Comparison of ENCODE assay signal across 12 mouse cellular contexts in genomic region chr12:30909881-30910280, GRCm38 (mm10). TPM values are rescaled to one million over a fixed set of nuclear protein-coding genes. Genes with fewer than 3 reads are reported as not detected.
DNase-seq lines count a peak whose midpoint lies in the region; ATAC-seq and TF ChIP-seq lines count a peak whose summit lies in the region.
"Had no signal": no experiment of that assay in that cellular context is flagged by ENCODE, and none has a peak within 500 bp of the region (broad histone marks: within the 10 kb centered on the region; RNA-seq: fewer than 3 reads in every experiment).

No protein-coding gene starts in this region.

- 89% methylated on average over 2 of the region's 2 CpGs for WGBS in kidney, embryonic 14.5 days
- WGBS in liver, postnatal 0 days (ENCODE audit: insufficient replicate concordance), result 53% methylated on average over 2 of the region's 2 CpGs

- H3K4me2 ChIP-seq in kidney, embryonic 14.5 days (replicated peaks; ENCODE audit: low read depth, low read length), result no peak overlapping the region
- peak overlapping the region; percentile 97 for H3K4me2 ChIP-seq in liver, postnatal 0 days (ENCODE audit: low read depth, low read length)

- no peaks in the 10 kb centered on the region for H3K9me3 ChIP-seq in kidney, embryonic 14.5 days (ENCODE audit: control insufficient read depth, low read length)
- H3K9me3 ChIP-seq in liver, postnatal 0 days (ENCODE audit: low read length), result no peaks in the 10 kb centered on the region

- peak overlapping the region; percentile 73; the same call in 1 of the 2 replicates for H3K4me3 ChIP-seq in kidney, embryonic 14.5 days (ENCODE audit: low read length)
- H3K4me3 ChIP-seq in liver, postnatal 0 days (ENCODE audit: low read depth, low read length), result peak overlapping the region; percentile 81

- TF ChIP-seq CTCF in liver, postnatal 0 days (IDR thresholded peaks at IDR 0.05; ENCODE audit: low read depth), result no peak

- no peaks in the 10 kb centered on the region for H3K27me3 ChIP-seq in kidney, embryonic 14.5 days (ENCODE audit: control insufficient read depth, insufficient read depth, low read length)
- 0 out of 2 replicates have a peak, but pooled peaks cover 3% of the 10 kb centered on the region for H3K27me3 ChIP-seq in liver, postnatal 0 days (ENCODE audit: insufficient read depth, low read length)

- DNase-seq in kidney, adult 18-20 months, result no peak
- peak; percentile 72 for DNase-seq in c-Kit-positive CD71-positive TER-119-negative erythroid progenitor cells, embryonic 14.5 days (ENCODE audit: low read depth)
- peak; percentile 36 for DNase-seq in liver, postnatal 0 days
- no peak for DNase-seq in adrenal gland, postnatal 10 days
- no peak for DNase-seq in right cerebral cortex, postnatal 4 days
- DNase-seq: layer of hippocampus, postnatal 36 days; lung, adult 2 months; right cerebral cortex, adult 18-20 months had no signal

- H3K36me3 ChIP-seq in kidney, embryonic 14.5 days (ENCODE audit: control insufficient read depth, insufficient read depth, low read length), result peaks cover 3% of the 10 kb centered on the region; the same call in 1 of the 2 replicates
- H3K36me3 ChIP-seq in liver, postnatal 0 days (replicated peaks; ENCODE audit: insufficient read depth, low read length), result peaks cover 4% of the 10 kb centered on the region

- no peak overlapping the region for H3K27ac ChIP-seq in kidney, embryonic 14.5 days (ENCODE audit: low read depth, low read length)
- H3K27ac ChIP-seq in liver, postnatal 0 days (ENCODE audit: low read depth), result peak overlapping the region; percentile 90

- ATAC-seq in kidney, embryonic 14.5 days (ENCODE audit: low FRiP score, low TSS enrichment), result no peak
- peak; percentile 68 for ATAC-seq in erythroid progenitor cell, adult 5-6 weeks (replicated peaks; ENCODE audit: low FRiP score, poor library complexity, severe bottlenecking)
- peak; percentile 59 for ATAC-seq in liver, postnatal 0 days
- ATAC-seq: activated CD4-positive, CD25-positive, alpha-beta regulatory T cell, adult 4 months had no signal

- no peak overlapping the region for H3K9ac ChIP-seq in kidney, embryonic 14.5 days (ENCODE audit: low read depth, low read length)
- H3K9ac ChIP-seq in liver, postnatal 0 days (replicated peaks), result peak overlapping the region; percentile 83

- TF ChIP-seq EP300 in liver, postnatal 0 days (IDR thresholded peaks at IDR 0.05; ENCODE audit: low read depth), result peak; percentile 94

- peaks cover 10% of the 10 kb centered on the region for H3K4me1 ChIP-seq in kidney, embryonic 14.5 days (ENCODE audit: control insufficient read depth, insufficient read depth, low read length)
- peaks cover 27% of the 10 kb centered on the region for H3K4me1 ChIP-seq in liver, postnatal 0 days (ENCODE audit: insufficient read depth)

RNA-seq across cellular contexts. Expression of gene Acp1, which starts 1.5 kb away (rescaled TPM):
- 216 and 230 TPM in 2 replicates for polyA plus RNA-seq in kidney, embryonic 14.5 days (2014; fragmentation: Nextera tagmentation; extraction: Ambion mirVana)
- 192 and 213 TPM in 2 replicates for total RNA-seq in erythroid progenitor cell, adult 5-6 weeks (2015; ENCODE audit: low replicate concordance)
- total RNA-seq in erythroid progenitor cell, adult 5-6 weeks (2017; ENCODE audit: low replicate concordance), result 238 and 251 TPM in 2 replicates
- polyA plus RNA-seq in liver, postnatal 0 days (2015; fragmentation: Nextera tagmentation; extraction: Ambion mirVana), result 164 and 171 TPM in 2 replicates
- total RNA-seq in adrenal gland, postnatal 10 days (2021), result 10 to 100 TPM; 62.3 to 65.5 TPM

RNA-seq across cellular contexts. Expression of gene Sh3yl1, which starts 1.6 kb away (rescaled TPM):
- polyA plus RNA-seq in kidney, embryonic 14.5 days (2014; fragmentation: Nextera tagmentation; extraction: Ambion mirVana), result 22.9 and 23.0 TPM in 2 replicates
- total RNA-seq in erythroid progenitor cell, adult 5-6 weeks (2015; ENCODE audit: low replicate concordance), result 54.8 and 63.7 TPM in 2 replicates
- total RNA-seq in erythroid progenitor cell, adult 5-6 weeks (2017; ENCODE audit: low replicate concordance), result 32.6 and 39.3 TPM in 2 replicates
- polyA plus RNA-seq in liver, postnatal 0 days (2015; fragmentation: Nextera tagmentation; extraction: Ambion mirVana), result 16.1 and 16.9 TPM in 2 replicates
- 1 to 10 TPM; 4.8 to 5.8 TPM for total RNA-seq in adrenal gland, postnatal 10 days (2021)

RNA-seq across cellular contexts. Expression of gene Alkal2, which starts 25.8 kb away (rescaled TPM):
- 0.15 and 0.27 TPM in 2 replicates for polyA plus RNA-seq in kidney, embryonic 14.5 days (2014; fragmentation: Nextera tagmentation; extraction: Ambion mirVana)
- not detected in 2 replicates for total RNA-seq in erythroid progenitor cell, adult 5-6 weeks (2015; ENCODE audit: low replicate concordance)
- total RNA-seq in erythroid progenitor cell, adult 5-6 weeks (2017; ENCODE audit: low replicate concordance), result not detected in 2 replicates
- polyA plus RNA-seq in liver, postnatal 0 days (2015; fragmentation: Nextera tagmentation; extraction: Ambion mirVana), result not detected in 2 replicates
- under 1 TPM; 0.58 to 0.96 TPM for total RNA-seq in adrenal gland, postnatal 10 days (2021)
- polyA plus RNA-seq: activated CD4-positive, CD25-positive, alpha-beta regulatory T cell, adult 4 months; myocyte had no signal

Comparison
In these comparisons a context has a peak if more than half of its experiments do, and no peak if none do; other contexts are left out.
1. DNase-seq: peak in c-Kit-positive CD71-positive TER-119-negative erythroid progenitor cells, embryonic 14.5 days (single experiment) and liver, postnatal 0 days (single experiment); none in kidney, adult 18-20 months (single experiment), adrenal gland, postnatal 10 days (single experiment) and right cerebral cortex, postnatal 4 days (single experiment).
2. RNA of gene Sh3yl1, which starts 1.6 kb away (total RNA-seq): 32.6 to 63.7 TPM in erythroid progenitor cell, adult 5-6 weeks; 4.8 to 5.8 TPM in adrenal gland, postnatal 10 days; every median in the first group is over 4 times any median in the second.